Mouse (Mus musculus) intestine, embryonic 14.5 days (tissue): ENCODE data around the gene E2f8. TPM values are rescaled to one million over a fixed set of nuclear protein-coding genes. Genes with fewer than 3 reads are reported as not detected.

ENCODE experiments used
- ATAC-seq: fragments of 200-750 bp; cut with Nextera tagmentation; replicated peaks from 2 replicates; pipeline ENCODE4 v1.8.0; 2017; ENCODE audit warnings: low read depth, moderate number of reproducible peaks, moderate TSS enrichment, moderate library complexity; ENCODE audit not compliant: low FRiP score, low TSS enrichment
- DNase-seq: peaks from one replicate; pipeline ENCODE4 v3.0.0-alpha.2; 2018; ENCODE audit warnings: low spot score
- H3K27ac ChIP-seq: fragments of 300-500 bp; sonication (generic); 2 replicates; pipeline ENCODE4 v1.5.1; 2014; ENCODE audit warnings: low read depth, mild to moderate bottlenecking, control low read depth
- H3K27me3 ChIP-seq: fragments of 300-500 bp; sonication (generic); replicated peaks from 2 replicates; pipeline ENCODE4 v1.6.1; 2014; ENCODE audit warnings: low read length, control low read depth; ENCODE audit not compliant: control insufficient read depth, insufficient read depth
- H3K36me3 ChIP-seq: fragments of 300-500 bp; sonication (generic); 2 replicates; pipeline ENCODE4 v1.6.1; 2014; ENCODE audit warnings: low read length, control low read depth; ENCODE audit not compliant: control insufficient read depth, insufficient read depth
- H3K4me1 ChIP-seq: fragments of 300-500 bp; sonication (generic); replicated peaks from 2 replicates; pipeline ENCODE4 v1.6.1; 2014; ENCODE audit warnings: low read length, control low read depth, mixed read lengths; ENCODE audit not compliant: control insufficient read depth, insufficient read depth
- H3K4me2 ChIP-seq: fragments of 300-500 bp; sonication (generic); 2 replicates; pipeline ENCODE4 v1.6.1; 2014; ENCODE audit warnings: low read length
- H3K4me3 ChIP-seq: fragments of 300-500 bp; sonication (generic); 2 replicates; pipeline ENCODE4 v1.5.1; 2014; ENCODE audit warnings: low read depth, low read length, control low read depth, mixed read lengths
- H3K9ac ChIP-seq: fragments of 300-500 bp; sonication (generic); 2 replicates; pipeline ENCODE4 v1.6.1; 2014; ENCODE audit warnings: mild to moderate bottlenecking, low read length
- H3K9me3 ChIP-seq: fragments of 300-500 bp; sonication (generic); 2 replicates; pipeline ENCODE4 v1.6.1; 2016; ENCODE audit warnings: low read length, control low read depth; ENCODE audit not compliant: control insufficient read depth
- WGBS: fragments of 180-500 bp; shearing (Covaris S2); extraction: QIAGEN DNeasy Blood & Tissue Kit; methylation state at CpG from one replicate; pipeline ENCODE4 v1.1.7; 2014; 5-methylcytosine and 5-hydroxymethylcytosine counted together
- polyA plus RNA-seq: library from polyadenylated mRNA; unstranded; fragments of >200 nt; fragmentation: Nextera tagmentation; extraction: Ambion mirVana; gene quantifications from 2 replicates; pipeline ENCODE4 v1.2.1, GENCODE M21; 2014

E2f8 gene
- polyA plus RNA-seq, 1 experiment from 2014 or later: 21.9 TPM

DNA sequence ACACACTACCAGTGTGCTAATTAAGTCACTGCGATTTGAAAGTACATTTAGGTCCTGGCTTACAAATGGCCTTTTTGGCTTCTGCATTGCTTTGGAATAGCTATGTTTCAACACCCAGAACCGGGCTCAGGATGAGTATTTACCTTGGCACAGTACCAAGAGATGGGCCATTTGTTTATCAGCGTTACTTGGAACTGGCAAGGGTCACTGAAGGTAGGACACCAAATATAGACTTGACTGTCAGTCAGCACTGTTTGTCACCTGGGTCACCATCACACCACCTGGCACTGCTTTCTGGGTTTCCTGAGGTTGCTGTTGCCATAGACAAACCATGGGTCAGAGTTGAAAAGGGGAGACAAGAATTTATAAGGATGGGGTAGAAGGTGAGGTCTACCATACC, 39.0 kb downstream of the E2f8 start:
- Histone ChIP-seq H3K27ac (no peak overlapping the region), H3K4me3 (no peak overlapping the region), H3K36me3 (no peaks in the 10 kb centered on the region), H3K9ac (no peak overlapping the region), H3K4me2 (no peak overlapping the region), H3K27me3 (no peaks in the 10 kb centered on the region), H3K4me1 (peaks cover 6% of the 10 kb centered on the region; the same call in 1 of the 2 replicates), H3K9me3 (no peaks in the 10 kb centered on the region)
- 70% methylated on average over 3 of the region's 3 CpGs for WGBS
- DNase-seq (no peak), ATAC-seq (no peak)

DNA sequence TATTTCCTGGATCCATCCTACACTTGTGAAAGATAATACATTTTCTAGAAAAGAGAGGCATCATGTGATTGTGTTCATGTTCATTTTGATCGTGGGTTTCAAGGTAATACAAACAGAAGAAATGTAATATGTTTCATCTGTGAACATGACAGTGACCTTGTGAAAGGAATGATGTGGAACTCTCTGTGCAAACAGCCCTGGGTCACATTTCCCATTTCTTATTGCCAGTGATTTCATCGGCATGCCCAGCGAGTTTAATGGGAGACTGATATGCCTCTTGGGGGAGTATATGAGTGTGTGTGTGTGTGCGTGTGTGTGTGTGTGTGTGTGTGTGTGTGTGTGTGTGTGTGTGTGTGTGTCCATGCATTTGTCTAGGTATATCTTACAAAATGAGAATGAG, 39.9 kb downstream of the E2f8 start:
- no peak overlapping the region for H3K4me3 ChIP-seq
- no peaks in the 10 kb centered on the region for H3K36me3 ChIP-seq
- H3K27me3 ChIP-seq: no peaks in the 10 kb centered on the region
- no peak overlapping the region for H3K9ac ChIP-seq
- no peaks in the 10 kb centered on the region for H3K9me3 ChIP-seq
- no peak overlapping the region for H3K4me2 ChIP-seq
- ATAC-seq (no peak), DNase-seq (no peak)
- H3K4me1 ChIP-seq: peaks cover 6% of the 10 kb centered on the region; the same call in 1 of the 2 replicates
- 68% methylated on average over 4 of the region's 4 CpGs for WGBS
- no peak overlapping the region for H3K27ac ChIP-seq

DNA sequence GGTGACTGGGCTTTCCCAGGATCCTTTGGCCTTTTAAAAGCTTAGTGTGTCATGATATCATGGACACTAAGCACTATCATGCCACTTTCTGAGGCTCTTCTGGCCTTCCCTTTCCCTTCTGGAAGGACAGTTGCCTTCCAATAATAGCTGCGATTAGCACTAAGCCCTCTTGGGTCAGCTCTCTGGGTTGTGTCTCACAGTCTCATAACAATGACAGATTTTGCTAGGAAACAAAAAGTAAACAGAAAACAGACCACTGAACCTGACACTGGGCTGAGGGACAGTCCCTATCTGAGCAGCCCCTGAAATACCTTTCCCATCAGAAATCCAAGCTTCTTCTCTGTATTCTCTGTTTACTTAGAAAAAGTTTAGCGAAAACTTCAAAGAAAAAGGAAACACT, 40.9 kb downstream of the E2f8 start:
- no peaks in the 10 kb centered on the region for H3K27me3 ChIP-seq
- H3K36me3 ChIP-seq: no peaks in the 10 kb centered on the region
- H3K9ac ChIP-seq: no peak overlapping the region
- DNase-seq (no peak), ATAC-seq (no peak)
- WGBS: 50% methylated on average over 2 of the region's 2 CpGs
- H3K27ac ChIP-seq: no peak overlapping the region
- peaks cover 6% of the 10 kb centered on the region; the same call in 1 of the 2 replicates for H3K4me1 ChIP-seq
- no peak overlapping the region for H3K4me2 ChIP-seq
- no peaks in the 10 kb centered on the region for H3K9me3 ChIP-seq
- no peak overlapping the region for H3K4me3 ChIP-seq

DNA sequence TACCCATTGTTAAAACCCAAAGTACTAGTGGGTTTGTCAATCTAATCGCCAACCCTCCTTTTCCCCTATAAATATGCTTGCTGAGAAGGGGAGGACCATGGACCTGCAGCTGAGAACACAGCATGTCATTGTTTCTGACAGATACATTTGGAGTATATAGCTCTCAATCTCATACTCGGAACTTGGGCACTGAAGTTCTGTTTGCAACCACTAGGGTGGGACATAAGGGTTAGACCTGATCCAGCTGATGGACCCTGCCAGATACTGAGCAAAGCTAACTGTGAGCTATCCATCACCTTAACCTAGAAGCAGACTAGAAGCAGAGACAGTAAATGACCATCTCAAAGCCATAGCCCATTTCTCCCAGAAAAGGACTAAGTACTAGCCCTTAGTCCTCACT, 43.0 kb downstream of the E2f8 start:
- WGBS: 67% methylated on average over 2 of the region's 2 CpGs
- Histone ChIP-seq H3K27ac (no peak overlapping the region), H3K4me2 (no peak overlapping the region), H3K4me1 (no peaks in the 10 kb centered on the region), H3K36me3 (no peaks in the 10 kb centered on the region), H3K4me3 (no peak overlapping the region), H3K9ac (no peak overlapping the region), H3K9me3 (no peaks in the 10 kb centered on the region), H3K27me3 (no peaks in the 10 kb centered on the region)
- ATAC-seq (no peak), DNase-seq (no peak)

DNA sequence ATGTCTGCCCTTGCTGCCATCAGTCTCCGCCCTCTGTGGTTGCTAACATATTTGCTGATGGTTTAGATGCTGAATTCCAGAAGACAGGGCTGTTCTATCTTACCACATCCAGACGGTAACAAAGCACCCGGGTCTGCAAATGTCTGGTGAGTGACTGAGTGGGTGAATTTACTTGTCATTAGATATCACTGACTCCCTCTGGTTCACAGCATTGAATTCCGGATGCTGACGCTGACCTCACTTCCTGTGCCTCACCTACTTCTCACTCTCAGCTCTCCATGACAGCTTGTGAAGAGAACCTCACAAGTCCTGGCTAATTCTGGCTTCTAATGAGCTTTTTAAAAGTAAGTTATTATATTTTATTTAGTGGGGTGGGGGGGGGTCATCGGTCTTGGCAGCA, 44.4 kb downstream of the E2f8 start:
- ATAC-seq: no peak
- no peaks in the 10 kb centered on the region for H3K36me3 ChIP-seq

DNA sequence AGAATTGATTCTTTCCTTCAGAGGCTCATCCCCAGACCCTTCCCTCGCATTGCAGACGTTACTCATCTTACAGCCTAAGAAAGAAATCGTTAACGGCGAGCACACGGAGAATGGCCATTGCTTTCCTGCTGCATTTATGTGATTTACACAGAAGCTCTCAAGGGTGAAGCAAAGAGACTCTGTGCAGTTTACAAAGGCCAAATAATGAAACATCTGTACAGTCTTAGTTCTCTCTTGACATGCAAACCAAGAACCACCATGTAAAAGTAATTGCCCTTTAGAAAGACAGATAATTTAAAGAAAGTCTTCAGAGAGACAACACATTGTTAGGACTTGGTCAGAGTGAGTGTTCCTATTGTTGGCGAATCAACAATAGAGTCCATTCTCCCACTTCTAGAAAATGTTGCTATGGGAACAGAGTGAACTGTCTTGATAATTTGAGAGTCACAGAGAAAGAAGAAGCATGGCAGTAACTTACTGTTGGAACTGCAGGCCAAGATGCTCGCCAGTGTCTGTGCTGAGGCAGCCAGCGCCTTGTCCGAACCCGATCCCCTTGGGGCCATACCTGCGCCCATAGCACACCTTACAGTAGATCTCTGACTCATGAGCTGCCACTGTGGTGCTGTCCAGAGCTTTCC, 46.3 kb downstream of the E2f8 start:
- Histone ChIP-seq H3K4me2 (no peak overlapping the region), H3K9me3 (no peaks in the 10 kb centered on the region), H3K9ac (no peak overlapping the region), H3K4me3 (no peak overlapping the region), H3K36me3 (no peaks in the 10 kb centered on the region), H3K27me3 (no peaks in the 10 kb centered on the region), H3K27ac (no peak overlapping the region), H3K4me1 (no peaks in the 10 kb centered on the region)
- 78% methylated on average over 12 of the region's 12 CpGs for WGBS
- DNase-seq: no peak
- no peak for ATAC-seq

More for the DNA sequence above, 44.4 kb downstream of the E2f8 start:
- Histone ChIP-seq H3K4me1 (no peaks in the 10 kb centered on the region), H3K27me3 (no peaks in the 10 kb centered on the region), H3K27ac (no peak overlapping the region), H3K9ac (no peak overlapping the region), H3K9me3 (no peaks in the 10 kb centered on the region), H3K4me2 (no peak overlapping the region), H3K4me3 (no peak overlapping the region)
- 63% methylated on average over 6 of the region's 6 CpGs for WGBS
- DNase-seq: no peak

DNA sequence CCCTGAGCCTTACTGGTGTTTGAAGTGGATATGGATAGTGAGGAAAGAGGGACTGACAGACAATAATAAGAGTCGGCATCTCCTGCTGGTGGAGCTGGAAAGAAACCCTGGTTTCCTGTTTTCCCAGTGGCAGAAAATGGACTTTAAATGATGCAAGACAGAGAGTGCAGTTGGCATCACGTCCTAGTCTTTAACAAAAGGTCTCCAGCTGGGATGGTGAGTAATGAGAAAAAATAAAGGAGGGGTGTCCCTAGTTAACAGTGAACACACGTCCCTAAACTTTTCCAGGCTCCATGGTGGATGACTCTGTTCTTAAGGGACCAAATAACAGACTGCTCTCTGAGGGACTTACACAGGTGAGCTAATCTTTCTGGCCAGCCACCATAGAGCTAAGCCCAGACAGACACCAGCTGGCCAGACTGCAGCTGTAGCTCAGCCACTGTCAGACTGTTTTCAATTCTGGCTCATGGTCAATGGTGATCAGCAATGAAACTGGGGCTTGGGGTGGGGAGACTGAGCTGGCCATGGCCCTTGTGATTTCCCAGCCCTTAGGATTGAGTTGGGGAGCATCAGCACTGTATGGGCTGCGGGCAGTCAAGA, 46.9 kb downstream of the E2f8 start:
- Histone ChIP-seq H3K9ac (no peak overlapping the region), H3K27me3 (no peaks in the 10 kb centered on the region), H3K4me2 (no peak overlapping the region), H3K4me3 (no peak overlapping the region), H3K4me1 (no peaks in the 10 kb centered on the region), H3K9me3 (no peaks in the 10 kb centered on the region), H3K36me3 (no peaks in the 10 kb centered on the region), H3K27ac (no peak overlapping the region)
- ATAC-seq (no peak), DNase-seq (no peak)
- 68% methylated on average over 4 of the region's 4 CpGs for WGBS

DNA sequence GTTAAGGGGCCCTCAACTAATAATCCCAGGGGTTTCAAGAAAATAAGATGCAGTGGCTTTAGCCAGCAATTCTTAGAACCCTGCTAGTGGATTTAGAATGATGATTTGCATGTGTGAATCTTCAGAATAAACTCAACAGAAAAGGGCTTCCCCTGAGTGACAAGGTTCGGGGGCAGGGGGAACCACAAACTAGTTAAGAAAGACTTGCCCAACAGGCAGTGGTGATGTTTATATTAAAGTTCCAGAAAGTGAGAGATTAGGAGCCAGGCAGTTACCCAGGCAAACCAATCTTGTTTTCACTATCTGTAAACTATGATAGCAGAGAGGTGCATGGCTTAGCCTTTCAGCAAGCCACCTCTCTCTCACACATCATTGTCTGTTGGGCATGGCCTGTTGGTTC, 48.7 kb downstream of the E2f8 start:
- Histone ChIP-seq H3K4me1 (no peaks in the 10 kb centered on the region), H3K9ac (no peak overlapping the region), H3K27ac (no peak overlapping the region), H3K27me3 (no peaks in the 10 kb centered on the region), H3K9me3 (no peaks in the 10 kb centered on the region), H3K4me3 (no peak overlapping the region), H3K36me3 (peaks cover 4% of the 10 kb centered on the region), H3K4me2 (no peak overlapping the region)
- 54% methylated on average over 1 of the region's 1 CpGs for WGBS
- ATAC-seq (no peak), DNase-seq (no peak)

DNA sequence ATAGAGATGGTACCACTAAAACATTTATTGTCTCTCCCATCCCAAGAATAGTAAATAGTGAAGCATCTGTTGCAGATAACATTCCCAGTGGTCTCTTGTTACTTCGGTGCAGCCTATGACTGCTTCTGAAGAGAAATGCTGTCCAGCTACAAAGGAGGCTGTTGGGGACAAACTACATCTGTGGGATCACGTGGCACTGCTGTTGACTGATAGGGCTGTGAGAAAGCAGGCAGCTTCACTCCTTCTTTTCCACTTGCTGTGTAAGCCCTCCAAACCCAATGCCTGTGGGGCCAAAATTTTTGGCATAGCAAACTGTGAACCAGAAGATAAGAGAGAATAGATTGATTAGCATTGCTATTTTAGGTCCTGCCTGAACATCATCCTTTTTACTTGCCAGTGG, 51.0 kb downstream of the E2f8 start:
- Histone ChIP-seq H3K4me1 (no peaks in the 10 kb centered on the region), H3K4me2 (no peak overlapping the region), H3K4me3 (no peak overlapping the region), H3K27me3 (no peaks in the 10 kb centered on the region), H3K36me3 (peaks cover 26% of the 10 kb centered on the region), H3K27ac (no peak overlapping the region), H3K9ac (no peak overlapping the region), H3K9me3 (no peaks in the 10 kb centered on the region)
- 38% methylated on average over 2 of the region's 2 CpGs for WGBS
- no peak for DNase-seq
- ATAC-seq: no peak
